Mouse (Mus musculus) ES-E14 (cell line): ENCODE results near the gene Mycbpap.

Experiments
- CHD2 ChIP-seq: IDR thresholded peaks from 2 replicates; pipeline ENCODE4 v1.6.1; 2014; ENCODE audit warnings: mild to moderate bottlenecking, low read depth, low read length, inconsistent platforms
- HCFC1 ChIP-seq: IDR thresholded peaks from 2 replicates; pipeline ENCODE4 v1.6.1; 2012; ENCODE audit warnings: low read length, inconsistent platforms, borderline replicate concordance; ENCODE audit not compliant: insufficient read depth
- ZC3H11A ChIP-seq: IDR thresholded peaks from 2 replicates; pipeline ENCODE4 v1.6.1; 2012; ENCODE audit warnings: low read depth, mild to moderate bottlenecking, inconsistent platforms, low read length, borderline replicate concordance

DNA sequence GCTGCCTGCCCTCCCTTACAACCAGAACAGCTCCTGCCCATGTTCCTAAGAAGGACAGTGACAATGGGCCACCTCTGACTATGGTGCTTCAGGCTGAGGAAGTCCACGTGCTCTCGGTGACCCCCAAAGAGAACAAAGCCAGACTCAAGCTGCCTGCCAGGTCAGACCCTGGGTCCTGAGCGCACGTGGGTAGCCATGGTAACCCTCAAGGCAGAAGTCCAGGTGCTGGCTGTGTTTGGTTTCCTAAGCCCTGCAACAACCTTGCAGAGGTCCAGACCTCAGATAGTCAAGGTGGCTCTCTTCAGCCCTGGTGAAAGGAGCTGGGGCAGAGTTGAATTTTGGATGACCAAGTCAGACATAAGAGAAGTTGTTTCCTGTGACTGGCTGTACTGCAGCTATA lies 31.8 kb downstream of the Mycbpap start:
- TF ChIP-seq ZC3H11A = no peak
- no peak for TF ChIP-seq HCFC1
- TF ChIP-seq CHD2 = no peak
